Mouse (Mus musculus) forelimb bud, embryonic 11.5 days (tissue): ENCODE measurements around the gene Ckm.

ENCODE experiments used
- DNase-seq: peaks from one replicate; pipeline ENCODE4 v3.0.0-alpha.2; 2012; ENCODE audit warnings: low read depth, low spot score

Ckm gene

GRCm38 (mm10) chr7:19464367-19465307 lies 60.1 kb downstream of the Ckm start:
- peak; percentile 68 for DNase-seq

GRCm38 (mm10) chr7:19466602-19467145 lies 62.1 kb downstream of the Ckm start:
- no peak for DNase-seq

- DNase-seq: no peak
These were observed 63.1 kb downstream of the Ckm start for GRCm38 (mm10) chr7:19467638-19468037.

GRCm38 (mm10) chr7:19468279-19468678 lies 63.7 kb downstream of the Ckm start:
- no peak for DNase-seq

GRCm38 (mm10) chr7:19469404-19469803 lies 64.8 kb downstream of the Ckm start:
- no peak for DNase-seq

- no peak for DNase-seq
These were observed 65.7 kb downstream of the Ckm start for GRCm38 (mm10) chr7:19470308-19470707.

- no peak for DNase-seq
These were observed 67.8 kb downstream of the Ckm start for GRCm38 (mm10) chr7:19472403-19472802.
